Mouse (Mus musculus) adrenal gland, postnatal 10 days (tissue): ENCODE data around the gene Sgpl1. TPM values are rescaled to one million over a fixed set of nuclear protein-coding genes. Genes with fewer than 3 reads are reported as not detected.
"Not testable (repeated sequence)": the region's sequence is repeated elsewhere in the genome, so short reads cannot be mapped to it uniquely, and the experiment has no call there.

Experiments used
- DNase-seq: peaks from one replicate; pipeline ENCODE4 v3.0.0; 2021; ENCODE audit warnings: mixed read lengths
- total RNA-seq, 2 experiments: library from RNA; stranded (reverse); gene quantifications; 2 replicates each; pipeline ENCODE4 v1.2.3; 2021

Sgpl1 gene
- total RNA-seq, 2 experiments from 2014 or later: 56.8 to 66.6 TPM

DNA sequence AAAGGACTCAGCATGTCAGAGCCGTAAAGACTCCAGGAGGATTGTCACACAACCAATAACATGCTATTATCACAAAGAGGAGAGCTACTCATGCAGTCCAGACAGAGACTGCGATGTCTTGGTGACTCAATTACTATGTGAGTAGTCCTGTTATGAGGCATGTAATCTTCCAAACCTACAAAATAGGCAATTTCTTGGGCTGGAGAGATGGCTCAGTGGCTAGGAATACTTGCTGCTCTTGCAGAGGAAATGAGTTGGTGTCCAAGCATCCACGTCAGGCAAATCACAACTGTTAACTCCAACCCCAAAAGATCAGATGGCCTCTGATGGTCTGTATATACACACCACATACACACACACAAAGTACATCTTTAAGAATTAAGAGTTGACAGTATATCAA lies 8.1 kb upstream of the Sgpl1 start:
- DNase-seq: no peak

DNA sequence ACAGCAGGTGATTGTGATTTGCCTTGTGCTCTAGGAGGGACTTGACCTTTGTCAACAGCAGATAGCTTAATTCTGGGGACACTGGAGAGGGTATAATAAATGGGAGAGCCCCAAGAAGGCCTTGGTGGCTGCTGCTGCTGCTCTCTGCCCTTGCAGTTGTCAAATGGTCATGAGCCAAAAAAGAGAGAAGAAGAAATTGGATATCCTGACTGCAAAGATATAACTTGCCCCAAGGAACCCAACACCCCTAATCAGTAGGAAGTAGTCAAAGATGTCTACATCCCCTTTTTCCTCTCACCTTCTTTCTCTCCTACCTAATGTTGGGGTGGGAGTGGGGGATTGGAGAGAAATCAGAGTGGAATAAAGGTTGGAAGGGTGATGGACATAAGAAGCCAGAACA lies 4.6 kb upstream of the Sgpl1 start:
- DNase-seq: no peak

DNA sequence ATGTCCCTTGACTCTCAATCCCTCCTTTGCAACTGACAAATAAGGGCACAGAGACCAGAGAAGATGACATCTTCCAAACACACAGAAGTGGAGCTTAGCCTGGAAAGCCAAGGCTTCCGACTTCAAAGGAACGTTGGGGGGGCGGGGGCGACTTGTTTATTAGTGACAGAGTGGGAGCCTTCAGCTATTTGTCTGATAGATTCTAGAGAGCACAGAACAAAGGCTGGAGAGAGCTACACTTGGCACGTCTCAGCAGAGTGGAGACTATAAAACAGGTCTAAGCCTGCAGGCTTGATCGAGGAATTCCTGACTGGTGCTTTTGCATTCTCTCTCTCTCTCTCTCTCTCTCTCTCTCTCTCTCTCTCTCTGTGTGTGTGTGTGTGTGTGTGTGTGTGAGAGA lies 3.1 kb upstream of the Sgpl1 start:
- DNase-seq: peak; percentile 53

DNA sequence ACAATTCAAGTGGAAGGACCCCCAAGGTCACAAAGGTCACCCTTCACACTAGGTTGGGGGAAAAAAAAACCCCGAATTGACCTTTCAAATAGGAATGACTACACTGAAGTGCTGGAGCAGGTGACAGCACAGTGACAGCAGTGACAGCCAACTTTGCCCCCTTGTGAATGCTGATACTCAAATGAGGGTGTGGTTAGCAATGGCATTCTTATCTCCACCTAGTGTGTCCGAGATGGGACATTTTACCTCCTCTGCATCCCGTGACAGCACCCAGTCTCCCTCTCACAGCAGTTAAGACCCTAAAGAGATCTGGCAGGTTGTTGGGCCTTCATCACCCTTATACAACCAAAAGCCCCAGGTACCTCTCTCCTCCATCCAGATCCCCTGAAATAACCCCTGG lies 2.0 kb upstream of the Sgpl1 start:
- no peak for DNase-seq

DNA sequence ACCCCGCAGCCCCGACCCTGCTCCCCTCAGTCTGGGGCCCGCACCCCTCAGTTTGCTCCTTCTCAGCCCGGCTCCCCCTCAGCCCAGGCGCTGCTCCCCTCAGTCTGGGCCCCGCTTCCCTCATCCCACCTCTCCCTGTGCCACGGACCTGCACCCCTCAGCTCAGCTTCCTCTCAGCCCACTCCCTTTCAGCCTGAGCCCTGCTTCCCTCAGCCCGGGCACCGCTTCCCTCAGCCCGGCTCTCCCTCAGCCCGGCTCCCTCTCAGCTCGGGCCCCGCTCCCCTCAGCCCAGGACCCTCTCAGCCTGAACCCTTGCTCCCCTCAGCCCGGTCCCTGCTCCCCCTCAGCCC lies 721 bp downstream of the Sgpl1 start:
- DNase-seq: peak; percentile 49

DNA sequence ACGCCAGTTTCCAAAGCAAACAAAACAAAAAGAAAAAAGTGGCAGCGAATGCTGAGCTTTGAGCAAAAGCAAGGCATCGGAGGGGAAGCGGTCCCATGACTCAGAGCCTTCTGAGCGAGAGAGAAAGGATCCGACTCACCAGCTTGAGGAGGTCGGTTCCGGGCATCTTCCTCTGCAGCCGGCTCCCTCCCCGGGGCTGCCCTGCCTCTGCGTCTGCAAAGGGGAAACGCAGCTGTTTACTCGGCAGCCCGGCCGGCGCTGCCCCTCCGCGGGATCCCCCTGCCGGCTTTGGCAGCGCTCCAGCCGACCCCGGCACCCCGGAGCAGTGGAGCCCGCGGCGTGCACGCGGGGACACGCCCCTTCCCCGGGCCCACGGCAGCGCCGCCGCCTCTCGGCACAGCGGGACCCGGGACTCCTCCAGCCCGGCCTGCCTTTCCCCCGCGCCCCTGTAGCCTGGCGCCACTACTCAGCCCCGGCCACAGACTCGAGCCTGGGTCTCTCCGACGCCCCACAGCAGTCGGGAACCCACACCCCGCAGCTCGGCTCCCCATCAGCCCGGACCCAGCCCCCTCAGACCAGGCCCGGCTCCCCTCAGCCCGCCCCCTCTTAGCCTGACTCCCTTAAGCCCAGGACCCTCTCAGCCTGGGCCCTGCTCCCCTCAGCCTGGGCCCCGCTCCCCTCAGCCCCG lies 1.2 kb downstream of the Sgpl1 start:
- DNase-seq: peak; percentile 72

DNA sequence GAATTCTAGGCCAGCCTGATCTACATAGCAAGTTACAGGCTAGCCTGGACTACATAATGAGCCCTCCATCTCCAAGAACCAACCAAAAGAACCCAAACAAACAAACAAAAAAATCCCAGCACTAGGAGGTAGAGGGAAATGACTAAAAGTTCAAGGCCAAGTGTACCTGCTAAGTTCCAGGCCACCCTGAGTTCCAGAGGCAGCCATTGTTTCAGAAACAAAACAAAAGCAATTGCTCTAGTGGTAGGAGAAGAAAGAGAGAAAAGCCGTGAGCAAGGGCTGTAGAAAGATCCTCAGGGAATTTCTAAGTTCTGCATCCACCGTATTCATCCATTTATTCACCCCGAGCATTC lies 1.8 kb downstream of the Sgpl1 start:
- no peak for DNase-seq

DNA sequence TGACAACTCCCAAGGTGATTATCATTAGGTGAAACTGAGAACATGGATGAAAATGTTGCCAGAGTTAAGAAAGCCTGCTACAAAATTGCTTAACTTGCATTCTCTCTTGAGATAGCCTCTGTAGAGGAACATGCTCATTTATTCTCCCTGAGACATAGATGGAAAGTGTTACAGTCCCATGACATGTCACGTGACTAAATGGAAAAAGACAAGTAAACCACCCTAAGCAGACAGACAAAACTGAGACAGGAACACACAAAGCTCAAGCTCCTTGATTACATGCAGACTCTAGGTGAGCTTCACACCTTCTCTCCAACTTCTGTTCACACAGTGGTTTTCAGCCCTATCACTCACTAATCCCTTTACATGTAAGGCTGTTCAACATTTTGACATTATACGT lies 4.2 kb downstream of the Sgpl1 start:
- DNase-seq: no peak

DNA sequence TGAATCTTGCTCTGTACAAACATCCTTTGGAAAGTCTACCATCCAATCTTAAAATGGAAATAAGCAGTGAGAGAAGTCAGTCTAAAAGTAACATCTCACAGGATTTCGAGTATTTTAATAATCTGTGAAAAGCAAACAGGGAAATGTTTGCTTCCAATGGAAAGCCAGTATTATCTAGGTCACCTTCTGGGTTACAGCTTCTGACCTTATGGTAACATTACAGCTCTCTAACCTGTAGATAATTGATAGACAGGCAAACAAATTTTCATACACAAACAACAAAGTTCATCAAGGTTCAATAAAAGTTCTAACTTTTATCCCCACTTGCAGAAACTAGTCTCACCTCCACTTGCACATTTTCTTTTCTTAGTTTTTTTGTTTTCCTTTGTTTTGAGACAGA lies 9.9 kb downstream of the Sgpl1 start:
- DNase-seq: no peak

DNA sequence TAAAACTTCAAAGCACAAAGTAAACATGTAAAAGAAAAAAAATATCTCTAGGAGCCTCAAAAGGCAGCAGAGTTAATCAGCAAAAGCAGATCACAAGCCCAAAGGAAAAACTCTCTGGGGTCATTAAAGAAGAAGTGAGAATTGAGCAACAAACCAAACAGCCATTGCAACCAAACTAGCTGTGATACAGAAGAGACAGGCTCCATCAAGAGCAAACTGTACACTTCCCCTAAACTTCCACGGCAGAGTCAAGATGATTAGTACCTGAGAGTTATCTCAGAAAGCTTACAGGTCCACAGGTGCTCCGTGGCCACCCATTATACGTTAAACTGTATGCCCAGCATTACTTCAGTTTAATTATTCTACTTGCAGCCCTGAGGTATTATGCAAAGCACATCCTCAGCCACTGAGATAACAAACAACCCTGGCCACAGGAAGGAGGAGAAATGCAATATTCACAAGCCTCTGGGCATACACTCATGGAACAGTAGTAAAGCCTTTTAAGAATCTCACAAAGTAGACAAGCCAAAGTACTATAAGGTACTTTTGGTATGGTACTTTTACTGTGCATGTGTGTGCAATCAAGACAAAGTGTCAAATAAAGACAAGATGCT lies 12.2 kb downstream of the Sgpl1 start:
- DNase-seq: no peak

DNA sequence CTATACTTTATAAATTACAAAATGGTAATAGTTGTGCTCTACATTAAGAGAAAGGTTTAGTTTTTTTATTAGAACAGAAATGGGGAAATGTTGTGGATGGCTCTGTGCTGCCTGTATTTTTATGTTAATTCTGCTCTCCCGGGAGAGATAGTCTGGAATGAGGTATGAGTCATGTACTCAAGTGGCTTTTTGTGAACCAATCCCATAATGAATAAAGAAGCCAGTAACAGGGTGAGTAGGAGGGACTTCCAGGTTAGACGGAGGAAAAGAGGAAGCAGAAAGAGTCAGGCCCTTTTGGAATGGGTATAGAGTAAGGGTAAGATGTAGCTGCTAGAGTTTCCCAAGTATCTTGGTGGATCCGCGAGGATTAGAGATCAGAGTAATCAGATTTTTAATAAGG lies 13.5 kb downstream of the Sgpl1 start:
- no peak for DNase-seq

DNA sequence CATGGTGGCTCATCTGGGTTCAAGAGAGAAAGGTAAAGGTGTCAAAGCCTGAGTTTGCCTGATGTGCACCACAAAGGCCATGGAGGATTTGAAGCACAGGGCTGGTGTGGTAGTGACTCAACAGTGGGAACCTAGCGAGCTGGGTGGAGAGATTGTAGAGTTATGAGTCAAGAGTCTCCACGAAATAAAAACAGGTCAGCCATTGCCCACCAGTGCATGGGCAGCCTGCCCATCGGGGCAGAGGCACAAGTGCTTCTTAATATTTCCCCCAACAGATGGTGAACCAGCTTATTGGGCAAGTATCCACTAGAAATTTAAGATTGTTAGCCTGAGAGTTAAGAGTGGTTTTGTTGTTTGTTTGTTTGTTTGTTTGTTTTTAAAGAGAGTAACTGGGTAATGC lies 16.5 kb downstream of the Sgpl1 start:
- DNase-seq: no peak

DNA sequence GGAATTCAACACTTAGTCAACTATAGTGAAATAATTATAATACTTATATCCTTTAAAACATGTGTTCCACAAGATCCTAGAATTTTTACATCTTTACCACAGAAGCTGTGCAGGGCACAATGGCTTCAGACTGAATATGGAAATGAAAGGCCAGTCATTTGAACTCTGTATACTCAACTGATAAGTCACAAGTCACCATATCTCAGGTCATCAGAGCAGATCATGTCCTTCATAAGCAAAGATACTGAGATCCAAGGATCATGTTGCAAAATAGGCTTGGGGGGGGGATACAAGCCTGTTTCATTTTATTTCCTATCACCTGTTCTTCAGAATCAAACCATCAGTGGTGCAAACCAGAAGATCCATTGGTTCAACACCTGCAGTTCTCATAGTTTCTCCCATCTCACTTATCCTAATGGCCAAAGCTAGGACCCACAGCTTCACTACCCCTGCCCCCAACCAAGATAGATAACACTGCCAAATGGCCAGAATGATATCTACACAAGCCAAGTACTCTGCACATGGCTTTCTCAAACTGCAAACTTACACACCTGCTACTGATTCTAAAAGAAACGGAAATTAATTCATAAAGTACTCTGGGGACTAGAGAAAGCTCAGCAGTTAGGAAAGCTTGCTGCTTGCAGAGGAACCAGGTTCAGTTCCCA lies 18.7 kb downstream of the Sgpl1 start:
- no peak for DNase-seq

DNA sequence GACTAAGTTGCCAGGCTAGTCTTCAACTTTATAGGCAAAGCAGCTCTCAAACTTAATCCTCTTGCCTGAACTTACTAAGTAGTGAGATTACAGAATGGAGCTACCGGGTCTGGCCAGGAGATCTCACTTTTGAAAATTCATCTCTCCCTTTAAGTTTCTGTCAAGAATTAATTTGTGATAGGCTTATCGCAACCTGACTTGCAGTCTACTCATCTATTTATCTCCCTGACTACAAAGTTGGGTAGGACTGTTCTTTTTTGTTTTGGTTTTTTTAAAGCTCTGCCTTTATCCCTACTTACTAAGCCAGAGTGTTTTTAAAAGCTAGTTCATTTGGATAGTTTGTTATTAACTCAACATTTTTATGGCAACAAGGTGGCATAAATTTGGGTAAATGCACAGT lies 23.0 kb downstream of the Sgpl1 start:
- DNase-seq: no peak

DNA sequence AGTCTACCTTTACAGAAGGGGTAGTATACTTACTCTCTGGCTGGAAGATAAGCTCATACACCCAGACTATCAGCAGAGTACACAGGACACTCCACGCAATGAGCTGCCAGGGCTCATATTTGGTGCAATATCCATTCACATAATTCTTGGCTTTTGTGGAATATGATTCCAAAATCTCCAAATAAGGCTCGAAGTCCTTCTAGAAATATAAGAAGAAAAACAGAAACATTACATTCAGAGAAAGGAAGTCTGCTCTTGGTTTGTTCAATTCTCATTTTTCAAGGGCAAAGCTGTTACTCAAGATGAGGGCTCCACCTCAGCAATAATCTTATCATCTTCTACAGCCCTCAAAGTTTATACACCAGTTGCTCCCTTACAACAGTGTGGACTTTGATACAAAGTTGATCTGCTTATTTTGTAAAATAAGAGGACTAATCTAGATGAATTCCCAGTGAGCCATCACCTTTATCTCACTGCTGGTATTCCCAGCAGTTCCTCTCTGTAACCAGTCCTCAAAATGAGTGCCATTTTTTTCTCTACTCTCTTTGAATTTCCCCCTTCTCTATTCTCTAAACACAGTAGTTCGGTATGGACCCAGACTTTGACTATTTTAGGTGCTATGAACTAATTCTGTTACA lies 24.1 kb downstream of the Sgpl1 start:
- DNase-seq: no peak

DNA sequence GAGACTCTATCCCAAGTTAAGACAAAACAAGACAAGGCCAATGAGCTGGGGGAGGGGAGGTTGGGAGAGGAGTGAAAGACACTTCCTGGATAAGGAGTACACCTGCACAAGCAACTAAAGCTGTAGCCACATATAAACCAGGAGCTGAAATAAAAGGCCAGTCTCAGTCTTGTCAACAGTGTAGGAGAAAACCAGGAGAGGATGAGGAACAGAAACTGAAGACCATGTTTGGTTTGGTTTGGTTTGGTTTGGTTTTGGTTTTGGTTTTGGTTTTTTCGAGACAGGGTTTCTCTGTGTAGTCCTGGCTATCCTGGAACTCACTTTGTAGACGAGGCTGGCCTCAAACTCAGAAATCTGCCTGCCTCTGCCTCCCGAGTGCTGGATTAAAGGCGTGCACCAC lies 25.8 kb downstream of the Sgpl1 start:
- DNase-seq: not testable (repeated sequence)

DNA sequence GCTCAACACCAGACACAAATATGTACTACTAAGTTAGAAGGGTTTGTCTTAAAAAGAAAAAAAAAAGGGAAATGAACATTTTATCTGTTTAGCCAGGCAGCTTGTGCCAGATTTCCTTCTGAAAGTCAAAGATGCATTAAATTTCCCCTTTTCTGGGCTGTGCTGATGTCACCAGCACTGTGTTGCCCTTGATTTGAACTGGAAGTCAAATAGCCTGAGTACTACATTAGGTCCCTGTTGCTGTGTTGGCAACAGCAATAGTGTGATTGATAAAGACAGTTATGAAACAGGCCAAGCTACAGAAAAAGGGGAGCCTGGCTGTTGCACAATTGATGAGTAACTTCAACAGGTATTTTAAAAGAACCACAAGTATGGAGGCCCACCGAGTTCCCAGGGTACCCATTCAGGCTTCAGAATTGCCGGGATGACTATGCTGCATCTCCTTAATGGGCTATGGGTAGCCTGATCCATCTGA lies 33.2 kb downstream of the Sgpl1 start:
- no peak for DNase-seq

DNA sequence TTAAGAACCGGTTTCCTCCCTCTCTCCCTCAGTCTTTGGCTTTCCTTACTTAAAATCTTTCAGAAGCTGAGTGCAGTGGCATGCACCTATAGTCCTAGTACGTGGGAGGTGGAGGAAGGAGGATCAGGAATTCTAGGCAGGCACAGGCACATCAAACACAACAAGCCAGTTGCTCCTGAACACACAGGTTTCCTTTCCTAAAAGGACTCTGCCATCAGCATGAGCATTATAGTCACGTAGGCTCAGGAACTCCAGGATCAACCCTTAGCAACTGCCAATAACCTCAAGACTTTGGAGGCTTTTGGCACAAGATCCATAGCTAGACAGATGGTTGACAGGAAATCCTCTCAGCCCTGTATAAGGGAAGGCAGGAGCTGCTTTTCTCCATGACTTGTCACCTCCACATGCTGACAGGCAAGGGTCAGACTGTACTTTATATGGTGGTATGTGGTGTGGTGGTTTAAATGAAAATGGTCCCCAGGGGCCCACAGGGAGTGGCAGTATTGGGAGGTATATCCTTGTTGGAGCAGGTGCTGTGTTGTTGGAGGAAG lies 43.9 kb downstream of the Sgpl1 start:
- DNase-seq: no peak

DNA sequence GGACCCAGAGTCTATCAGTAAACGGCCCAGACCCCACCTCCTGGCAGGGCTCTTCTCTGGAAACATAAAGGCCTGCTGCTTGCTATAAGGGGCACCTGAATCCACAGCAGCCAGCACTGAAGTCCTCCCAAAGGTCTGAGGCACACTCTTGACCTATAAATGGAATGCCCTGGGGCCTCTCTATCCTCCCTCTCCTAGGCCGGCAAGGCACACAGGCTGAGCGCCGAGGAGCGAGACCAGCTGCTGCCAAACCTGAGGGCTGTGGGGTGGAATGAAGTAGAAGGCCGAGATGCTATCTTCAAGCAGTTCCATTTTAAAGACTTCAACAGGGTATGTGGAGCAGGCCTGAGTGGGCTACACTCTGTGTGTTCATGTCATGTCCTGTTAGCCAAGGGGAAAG lies 55.6 kb downstream of the Sgpl1 start:
- no peak for DNase-seq

DNA sequence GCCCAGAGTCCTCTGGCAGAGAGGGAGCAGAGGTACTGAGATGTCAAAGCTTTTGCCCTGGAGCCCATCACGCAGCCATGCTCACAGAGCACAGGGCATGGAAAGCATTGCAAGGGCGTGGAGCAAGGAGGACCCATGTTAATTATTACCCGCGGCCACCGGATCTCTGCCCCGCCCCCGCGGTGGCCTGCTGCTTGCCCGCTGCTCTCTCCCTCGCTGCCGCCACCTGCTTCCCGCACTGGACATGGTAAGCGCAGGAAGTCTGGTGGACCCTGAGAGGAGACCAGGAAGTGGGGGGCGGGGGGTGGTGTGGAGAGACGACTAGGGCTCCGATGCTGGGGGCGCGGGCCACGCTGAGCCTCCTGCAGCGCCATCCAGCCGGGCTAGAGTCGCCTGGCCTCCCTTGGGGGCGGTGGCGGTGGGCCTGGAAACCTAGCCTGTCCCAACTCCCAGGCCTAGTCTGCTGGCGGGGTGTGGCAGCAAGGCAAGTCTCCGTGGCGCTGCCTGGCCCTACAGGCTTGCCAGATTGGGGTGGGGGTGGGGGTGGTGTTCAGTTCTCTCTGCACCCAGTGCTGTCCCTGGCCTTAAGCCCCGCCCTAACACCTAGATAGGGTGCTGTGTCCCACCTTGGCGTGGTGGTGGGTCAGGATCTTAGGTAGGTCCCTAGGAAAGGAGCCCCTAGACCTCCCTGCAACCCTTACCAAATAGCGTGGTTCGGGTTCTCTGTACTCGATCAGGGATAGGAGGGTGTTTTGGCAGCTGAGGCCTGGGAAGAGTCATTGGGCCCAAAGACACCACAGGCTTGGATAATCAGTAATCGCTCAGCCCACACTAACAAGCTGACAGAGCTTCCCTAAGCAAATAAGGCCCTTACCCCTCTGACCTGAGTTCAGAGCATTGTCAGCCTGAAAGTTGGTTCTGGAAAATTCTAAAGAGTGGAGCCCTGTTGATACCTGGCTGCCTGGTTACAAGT lies 58.0 kb downstream of the Sgpl1 start, which contains the start of gene Pcbd1:
Gene Pcbd1, plus strand, starts transcription at position 162 of the 973 bp plus-strand sequence.
- peak; percentile 74 for DNase-seq

DNA sequence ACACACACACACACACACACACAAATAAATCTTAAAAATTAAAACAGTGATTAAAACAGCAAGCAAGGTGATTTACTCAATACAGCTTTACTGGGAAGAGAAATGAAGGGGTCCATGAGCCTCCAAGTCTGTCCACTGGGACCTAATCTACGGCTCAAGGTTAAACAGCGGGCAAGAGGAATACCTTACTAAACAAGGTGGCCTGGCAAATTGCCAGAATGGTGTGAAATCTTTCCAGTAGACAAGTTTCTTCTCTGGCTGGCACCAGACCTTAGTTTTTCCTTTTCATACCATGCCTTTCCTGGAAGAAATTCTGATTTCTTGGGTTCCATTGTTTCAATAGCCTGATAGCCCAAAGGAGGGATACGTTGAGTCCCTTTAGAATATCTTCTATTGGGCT lies 59.0 kb downstream of the Sgpl1 start:
- DNase-seq: peak; percentile 26

DNA sequence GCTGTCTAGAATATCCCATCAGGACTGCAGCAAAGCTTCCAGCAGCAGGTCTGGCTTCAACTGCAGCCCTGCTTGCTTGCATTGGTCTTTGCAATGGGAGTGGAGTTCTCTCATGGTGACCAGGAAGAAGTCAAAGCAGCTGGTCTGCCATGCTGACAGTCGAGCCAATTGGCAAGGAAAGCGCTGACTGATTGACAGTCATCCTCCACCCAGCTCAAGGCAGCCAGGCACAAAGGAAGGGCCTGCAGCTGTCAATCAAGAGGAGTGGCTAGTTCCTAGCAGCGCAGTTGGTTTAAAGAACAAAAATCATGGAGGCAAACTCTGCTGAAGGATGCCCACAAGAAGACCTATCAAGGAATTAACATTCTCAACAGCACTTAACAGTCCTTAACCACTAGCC lies 61.0 kb downstream of the Sgpl1 start:
- no peak for DNase-seq
